Mouse (Mus musculus) limb, embryonic 15.5 days (tissue): Measurements from ENCODE around the gene Sfxn5. TPM values are rescaled to one million over a fixed set of nuclear protein-coding genes. Genes with fewer than 3 reads are reported as not detected.
A peak's percentile ranks its signal among the peaks of the same experiment; 100 is the strongest.

Experiments
- ATAC-seq: fragments of 200-750 bp; cut with Nextera tagmentation; 2 replicates; pipeline ENCODE4 v1.8.0; 2017; ENCODE audit warnings: low read depth, moderate TSS enrichment; ENCODE audit not compliant: insufficient number of reproducible peaks, low FRiP score, low TSS enrichment
- H3K27ac ChIP-seq: fragments of 300-500 bp; sonication (generic); 2 replicates; pipeline ENCODE4 v1.5.1; 2015; ENCODE audit warnings: moderate library complexity, mild to moderate bottlenecking, inconsistent platforms
- H3K27me3 ChIP-seq: fragments of 300-500 bp; sonication (generic); 2 replicates; pipeline ENCODE4 v1.6.1; 2015; ENCODE audit warnings: inconsistent platforms
- H3K36me3 ChIP-seq: fragments of 300-500 bp; sonication (generic); 2 replicates; pipeline ENCODE4 v1.6.1; 2015; ENCODE audit warnings: inconsistent platforms
- H3K4me1 ChIP-seq: fragments of 300-500 bp; sonication (generic); 2 replicates; pipeline ENCODE4 v1.6.1; 2015; ENCODE audit warnings: inconsistent platforms
- H3K4me2 ChIP-seq: fragments of 300-500 bp; sonication (generic); 2 replicates; pipeline ENCODE4 v1.6.1; 2015; ENCODE audit warnings: mild to moderate bottlenecking, inconsistent platforms
- H3K4me3 ChIP-seq: fragments of 300-500 bp; sonication (generic); 2 replicates; pipeline ENCODE4 v1.5.1; 2015; ENCODE audit warnings: mild to moderate bottlenecking, inconsistent platforms
- H3K9ac ChIP-seq: fragments of 300-500 bp; sonication (generic); 2 replicates; pipeline ENCODE4 v1.6.1; 2015; ENCODE audit warnings: inconsistent platforms
- H3K9me3 ChIP-seq: fragments of 300-500 bp; sonication (generic); 2 replicates; pipeline ENCODE4 v1.6.1; 2016; ENCODE audit warnings: inconsistent platforms
- WGBS: fragments of 180-500 bp; shearing (Covaris S2); methylation state at CpG from one replicate; pipeline ENCODE4 v1.1.7; 2015; 5-methylcytosine and 5-hydroxymethylcytosine counted together
- polyA plus RNA-seq: library from polyadenylated mRNA; unstranded; fragments of >200 nt; fragmentation: Nextera tagmentation; extraction: Ambion mirVana; gene quantifications from 2 replicates; pipeline ENCODE4 v1.2.1, GENCODE M21; 2015

Gene Sfxn5
- polyA plus RNA-seq, 1 experiment from 2014 or later, result 7.1 TPM

- Histone ChIP-seq H3K4me3 (no peak overlapping the region), H3K4me2 (no peak overlapping the region), H3K4me1 (peaks cover 6% of the 10 kb centered on the region), H3K9me3 (no peaks in the 10 kb centered on the region), H3K27me3 (no peaks in the 10 kb centered on the region), H3K9ac (no peak overlapping the region), H3K36me3 (peaks cover 53% of the 10 kb centered on the region), H3K27ac (no peak overlapping the region)
- ATAC-seq, result no peak
These were observed 11.7 kb upstream of the Sfxn5 start for GRCm38 (mm10) chr6:85344929-85345328.

- 89% methylated on average over 8 of the region's 8 CpGs for WGBS
- no peak overlapping the region for H3K9ac ChIP-seq
- no peak overlapping the region for H3K27ac ChIP-seq
- peaks cover 6% of the 10 kb centered on the region for H3K4me1 ChIP-seq
- no peak overlapping the region for H3K4me2 ChIP-seq
- ATAC-seq, result no peak
- H3K36me3 ChIP-seq, result peaks cover 41% of the 10 kb centered on the region
- no peaks in the 10 kb centered on the region for H3K9me3 ChIP-seq
- H3K4me3 ChIP-seq, result no peak overlapping the region
- no peaks in the 10 kb centered on the region for H3K27me3 ChIP-seq
These were observed 9.8 kb upstream of the Sfxn5 start for GRCm38 (mm10) chr6:85343027-85343426.

GRCm38 (mm10) chr6:85341814-85342501 is 8.7 kb upstream of the Sfxn5 start:
- Histone ChIP-seq H3K9me3 (no peaks in the 10 kb centered on the region), H3K36me3 (peaks cover 39% of the 10 kb centered on the region), H3K4me3 (no peak overlapping the region), H3K9ac (no peak overlapping the region), H3K4me2 (no peak overlapping the region), H3K27me3 (no peaks in the 10 kb centered on the region), H3K27ac (no peak overlapping the region), H3K4me1 (peaks cover 6% of the 10 kb centered on the region)
- ATAC-seq, result no peak
- WGBS, result 65% methylated on average over 13 of the region's 13 CpGs

- Histone ChIP-seq H3K9ac (no peak overlapping the region), H3K27ac (no peak overlapping the region), H3K36me3 (peaks cover 47% of the 10 kb centered on the region), H3K4me2 (no peak overlapping the region), H3K4me3 (no peak overlapping the region), H3K9me3 (no peaks in the 10 kb centered on the region), H3K4me1 (no peaks in the 10 kb centered on the region), H3K27me3 (no peaks in the 10 kb centered on the region)
- no peak for ATAC-seq
- WGBS, result 78% methylated on average over 12 of the region's 12 CpGs
These were observed 7.0 kb upstream of the Sfxn5 start for GRCm38 (mm10) chr6:85340184-85340583.

- ATAC-seq, result 0 out of 2 replicates have a peak, but pooled peaks have one; percentile 8
- Histone ChIP-seq H3K4me2 (no peak overlapping the region), H3K4me3 (no peak overlapping the region), H3K36me3 (peaks cover 47% of the 10 kb centered on the region), H3K9me3 (no peaks in the 10 kb centered on the region), H3K27me3 (no peaks in the 10 kb centered on the region), H3K27ac (no peak overlapping the region), H3K4me1 (no peaks in the 10 kb centered on the region), H3K9ac (no peak overlapping the region)
- 55% methylated on average over 1 of the region's 1 CpGs for WGBS
These were observed 6.2 kb upstream of the Sfxn5 start for GRCm38 (mm10) chr6:85339273-85339901.

- H3K36me3 ChIP-seq, result peaks cover 34% of the 10 kb centered on the region
- H3K9ac ChIP-seq, result no peak overlapping the region
- no peak overlapping the region for H3K4me2 ChIP-seq
- H3K27ac ChIP-seq, result no peak overlapping the region
- peaks cover 6% of the 10 kb centered on the region for H3K4me1 ChIP-seq
- no peak for ATAC-seq
- no peak overlapping the region for H3K4me3 ChIP-seq
- H3K9me3 ChIP-seq, result no peaks in the 10 kb centered on the region
- H3K27me3 ChIP-seq, result peaks cover under 1% of the 10 kb centered on the region; the same call in 1 of the 2 replicates
- 77% methylated on average over 9 of the region's 9 CpGs for WGBS
These were observed 3.7 kb upstream of the Sfxn5 start for GRCm38 (mm10) chr6:85336944-85337343.

GRCm38 (mm10) chr6:85335352-85335751 is 2.1 kb upstream of the Sfxn5 start:
- ATAC-seq, result no peak
- Histone ChIP-seq H3K36me3 (peaks cover 20% of the 10 kb centered on the region), H3K9ac (no peak overlapping the region), H3K4me1 (peaks cover 14% of the 10 kb centered on the region), H3K4me2 (no peak overlapping the region), H3K27me3 (peaks cover 4% of the 10 kb centered on the region; the same call in 1 of the 2 replicates), H3K9me3 (no peaks in the 10 kb centered on the region), H3K27ac (no peak overlapping the region), H3K4me3 (no peak overlapping the region)
- WGBS, result 64% methylated on average over 3 of the region's 3 CpGs

GRCm38 (mm10) chr6:85334851-85335250 is 1.6 kb upstream of the Sfxn5 start:
- no peak for ATAC-seq

GRCm38 (mm10) chr6:85334251-85334650 is 1.0 kb upstream of the Sfxn5 start:
- H3K27me3 ChIP-seq, result peaks cover 4% of the 10 kb centered on the region; the same call in 1 of the 2 replicates
- no peak for ATAC-seq
- no peak overlapping the region for H3K9ac ChIP-seq
- H3K4me1 ChIP-seq, result peaks cover 14% of the 10 kb centered on the region
- no peak overlapping the region for H3K27ac ChIP-seq
- H3K9me3 ChIP-seq, result no peaks in the 10 kb centered on the region
- H3K4me2 ChIP-seq, result no peak overlapping the region
- peak overlapping the region; percentile 69; the same call in 1 of the 2 replicates for H3K4me3 ChIP-seq
- peaks cover 20% of the 10 kb centered on the region for H3K36me3 ChIP-seq

More at GRCm38 (mm10) chr6:85334851-85335250, 1.6 kb upstream of the Sfxn5 start:
- Histone ChIP-seq H3K9me3 (no peaks in the 10 kb centered on the region), H3K27ac (no peak overlapping the region), H3K9ac (no peak overlapping the region), H3K4me3 (no peak overlapping the region), H3K4me2 (no peak overlapping the region), H3K27me3 (peaks cover 4% of the 10 kb centered on the region; the same call in 1 of the 2 replicates), H3K36me3 (peaks cover 20% of the 10 kb centered on the region), H3K4me1 (peaks cover 14% of the 10 kb centered on the region)
- 73% methylated on average over 5 of the region's 5 CpGs for WGBS

- ATAC-seq, result no peak
- H3K9me3 ChIP-seq, result no peaks in the 10 kb centered on the region
- 2% methylated on average over 13 of the region's 13 CpGs for WGBS
These were observed 510 bp upstream of the Sfxn5 start for GRCm38 (mm10) chr6:85333732-85334131.

GRCm38 (mm10) chr6:85332351-85332999 is 747 bp downstream of the Sfxn5 start:
- Histone ChIP-seq H3K9ac (peak overlapping the region; percentile 66), H3K4me1 (peaks cover 14% of the 10 kb centered on the region), H3K4me3 (peak overlapping the region; percentile 69), H3K27me3 (peaks cover 4% of the 10 kb centered on the region; the same call in 1 of the 2 replicates), H3K4me2 (peak overlapping the region; percentile 98), H3K9me3 (no peaks in the 10 kb centered on the region), H3K36me3 (peaks cover 16% of the 10 kb centered on the region), H3K27ac (peak overlapping the region; percentile 9; the same call in 1 of the 2 replicates)
- ATAC-seq, result 0 out of 2 replicates have a peak, but pooled peaks have one; percentile 1
- WGBS, result under 1% methylated on average over 41 of the region's 41 CpGs

More at GRCm38 (mm10) chr6:85333732-85334131, 510 bp upstream of the Sfxn5 start:
- Histone ChIP-seq H3K36me3 (peaks cover 20% of the 10 kb centered on the region), H3K27me3 (peaks cover 4% of the 10 kb centered on the region; the same call in 1 of the 2 replicates), H3K27ac (peak overlapping the region; percentile 90), H3K9ac (peak overlapping the region; percentile 26; the same call in 1 of the 2 replicates), H3K4me3 (peak overlapping the region; percentile 69), H3K4me1 (peaks cover 14% of the 10 kb centered on the region), H3K4me2 (peak overlapping the region; percentile 98)

GRCm38 (mm10) chr6:85331736-85332135 is 1.5 kb downstream of the Sfxn5 start:
- peaks cover 9% of the 10 kb centered on the region for H3K36me3 ChIP-seq
- H3K4me3 ChIP-seq, result peak overlapping the region; percentile 69; the same call in 1 of the 2 replicates
- no peak for ATAC-seq
- no peaks in the 10 kb centered on the region for H3K9me3 ChIP-seq
- WGBS, result 19% methylated on average over 8 of the region's 8 CpGs
- peaks cover 4% of the 10 kb centered on the region; the same call in 1 of the 2 replicates for H3K27me3 ChIP-seq
- peaks cover 14% of the 10 kb centered on the region for H3K4me1 ChIP-seq
- no peak overlapping the region for H3K9ac ChIP-seq
- peak overlapping the region; percentile 98 for H3K4me2 ChIP-seq
- H3K27ac ChIP-seq, result no peak overlapping the region
